Mouse (Mus musculus) right cerebral cortex, adult 2 months (tissue): ENCODE data around the gene Gm2431.
"Not testable (repeated sequence)": the region's sequence is repeated elsewhere in the genome, so short reads cannot be mapped to it uniquely, and the experiment has no call there.

Experiments
- DNase-seq, 2 experiments: peaks; one replicate each; pipeline ENCODE4 v3.0.0; 2021 to 2022; ENCODE audit warnings: low spot score in 2 of 2

The Gm2431 gene

GRCm38 (mm10) chr7:142258254-142258653 lies at the start of gene Gm2431:
Gene Gm2431, minus strand, starts transcription at chr7:142258354.
- DNase-seq = not testable (repeated sequence)

DNA sequence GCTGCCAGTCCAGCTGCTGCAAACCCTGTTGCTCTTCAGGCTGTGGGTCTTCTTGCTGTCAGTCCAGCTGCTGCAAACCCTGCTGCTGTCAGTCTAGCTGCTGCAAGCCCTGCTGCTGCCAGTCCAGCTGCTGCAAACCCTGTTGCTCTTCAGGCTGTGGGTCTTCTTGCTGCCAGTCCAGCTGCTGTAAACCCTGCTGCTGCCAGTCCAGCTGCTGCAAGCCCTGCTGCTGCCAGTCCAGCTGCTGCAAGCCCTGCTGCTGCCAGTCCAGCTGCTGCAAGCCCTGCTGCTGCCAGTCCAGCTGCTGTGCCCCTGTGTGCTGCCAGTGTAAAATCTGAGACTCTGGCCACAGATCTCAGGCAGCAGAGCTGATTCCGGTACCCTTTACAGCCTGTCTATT lies 45.8 kb upstream of the Gm2431 start:
- DNase-seq = not testable (repeated sequence)

- no peak for DNase-seq
Observed at GRCm38 (mm10) chr7:142303249-142303648, 45.1 kb upstream of the Gm2431 start, which contains the start of gene Krtap5-4. Gene Krtap5-4, plus strand, starts transcription at chr7:142303549.

- not testable (repeated sequence) for DNase-seq
Observed at GRCm38 (mm10) chr7:142297018-142297417, 38.9 kb upstream of the Gm2431 start, which contains the start of gene Krtap5-1. Gene Krtap5-1, minus strand, starts transcription at chr7:142297118.

GRCm38 (mm10) chr7:142296108-142296507 lies 38.0 kb upstream of the Gm2431 start:
- not testable (repeated sequence) for DNase-seq

- no peak for DNase-seq
Observed at GRCm38 (mm10) chr7:142295418-142295817, 37.3 kb upstream of the Gm2431 start.

DNA sequence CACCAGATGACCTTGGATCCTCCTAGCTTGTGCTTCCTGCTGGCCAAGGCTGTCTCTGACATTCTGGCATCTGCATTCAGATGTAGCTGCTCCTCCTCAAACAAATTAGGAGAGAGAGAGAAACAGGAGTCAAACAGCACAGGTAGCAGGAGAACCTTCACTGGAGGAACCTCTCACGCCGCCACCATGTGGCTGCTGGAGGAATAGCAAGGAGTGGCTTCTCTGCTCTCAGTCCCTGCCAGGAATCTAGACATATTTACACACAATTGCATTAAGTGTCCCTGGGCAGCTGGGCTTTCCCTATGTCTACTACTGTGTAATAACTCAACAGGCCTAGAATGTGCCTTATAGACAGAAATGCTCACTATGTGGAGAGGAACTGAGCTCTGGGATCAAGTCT lies 35.7 kb upstream of the Gm2431 start:
- peak; percentile 16 to 21 for DNase-seq

DNA sequence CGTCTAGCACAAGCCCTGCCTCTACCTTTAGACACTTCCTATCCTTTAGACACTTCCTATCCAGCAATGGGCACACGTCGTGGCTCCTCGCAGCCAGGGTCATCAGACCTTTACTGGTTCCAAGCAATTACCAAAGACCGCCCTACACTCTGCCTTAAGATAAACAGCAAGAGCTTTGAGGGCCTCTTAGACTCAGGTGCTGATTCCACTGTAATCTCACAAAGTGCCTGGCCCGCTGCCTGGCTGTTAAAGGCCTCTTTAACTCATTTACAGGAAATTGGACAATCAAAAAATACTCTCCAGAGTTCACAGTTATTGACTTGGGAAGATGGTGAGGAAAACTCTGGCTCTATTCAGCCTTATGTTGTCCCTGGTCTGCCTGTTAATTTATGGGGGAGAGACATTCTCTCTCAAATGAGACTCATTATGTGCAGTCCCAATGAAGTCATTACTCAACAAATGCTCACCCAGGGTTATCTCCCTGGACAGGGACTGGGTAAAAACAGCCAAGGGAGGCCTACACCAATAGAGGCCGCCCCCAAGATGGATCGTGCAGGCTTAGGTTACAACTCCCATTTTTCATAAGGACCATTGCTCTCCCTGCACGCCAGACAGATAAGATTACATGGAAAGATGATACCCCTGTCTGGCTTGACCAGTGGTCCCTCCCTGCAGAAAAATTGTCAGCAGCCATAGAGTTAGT lies 27.9 kb upstream of the Gm2431 start:
- DNase-seq = not testable (repeated sequence)

- DNase-seq = peak in 1 of 2 experiments; percentile 16
Observed at GRCm38 (mm10) chr7:142285130-142285835, 27.1 kb upstream of the Gm2431 start.

- peak; percentile 94 to 95 for DNase-seq
Observed at GRCm38 (mm10) chr7:142284615-142285080, 26.5 kb upstream of the Gm2431 start.

DNA sequence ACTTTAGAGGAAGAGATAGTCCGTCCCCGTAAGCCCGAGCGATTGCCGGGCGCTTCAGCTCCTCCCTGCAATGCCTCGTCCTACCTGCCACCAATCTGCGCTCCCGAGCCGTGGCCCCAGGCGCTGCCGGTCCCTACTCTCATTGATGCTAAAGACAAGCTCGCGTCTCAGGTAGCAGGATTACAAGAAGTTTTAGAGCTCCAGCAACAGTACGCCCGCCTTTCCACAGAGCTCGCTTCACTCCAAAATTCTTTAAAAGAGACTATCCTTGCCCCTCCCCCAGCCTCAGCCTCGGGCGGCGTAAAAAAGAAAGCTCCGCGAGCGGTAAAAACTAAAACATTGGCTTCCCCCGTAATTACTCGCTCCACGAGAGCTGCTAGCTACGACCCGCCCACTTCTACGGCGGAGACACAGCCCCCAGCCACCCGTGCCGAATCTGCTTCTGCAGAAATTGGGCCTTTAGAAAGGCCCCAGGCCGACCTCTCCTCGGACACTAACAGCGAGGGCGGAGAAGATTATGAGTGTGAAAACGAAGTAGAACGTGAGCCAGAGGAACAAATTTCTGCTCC lies 26.0 kb upstream of the Gm2431 start:
- peak; percentile 37 to 40 for DNase-seq

DNA sequence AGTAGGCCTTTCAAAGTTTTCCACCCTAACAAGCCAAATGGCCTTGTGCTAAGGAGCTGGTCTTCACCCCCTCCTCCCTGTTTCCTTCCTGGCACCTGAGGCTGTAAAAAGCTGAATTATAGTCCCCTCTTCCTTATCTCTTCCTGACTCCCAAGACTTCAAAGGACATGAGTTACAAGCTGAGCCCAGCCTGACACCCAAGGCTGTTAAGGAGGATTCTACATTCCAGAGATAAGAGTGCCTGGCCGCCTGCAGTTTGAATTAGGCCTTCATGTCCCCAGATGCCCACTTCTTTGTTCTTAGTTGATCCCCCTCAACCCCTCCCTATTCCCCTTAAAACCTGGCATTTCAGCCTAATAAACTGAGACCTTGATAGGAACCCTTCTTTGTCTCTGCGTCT lies 24.7 kb upstream of the Gm2431 start:
- DNase-seq = not testable (repeated sequence)

- not testable (repeated sequence) for DNase-seq
Observed at GRCm38 (mm10) chr7:142279291-142279690, 21.1 kb upstream of the Gm2431 start.

DNA sequence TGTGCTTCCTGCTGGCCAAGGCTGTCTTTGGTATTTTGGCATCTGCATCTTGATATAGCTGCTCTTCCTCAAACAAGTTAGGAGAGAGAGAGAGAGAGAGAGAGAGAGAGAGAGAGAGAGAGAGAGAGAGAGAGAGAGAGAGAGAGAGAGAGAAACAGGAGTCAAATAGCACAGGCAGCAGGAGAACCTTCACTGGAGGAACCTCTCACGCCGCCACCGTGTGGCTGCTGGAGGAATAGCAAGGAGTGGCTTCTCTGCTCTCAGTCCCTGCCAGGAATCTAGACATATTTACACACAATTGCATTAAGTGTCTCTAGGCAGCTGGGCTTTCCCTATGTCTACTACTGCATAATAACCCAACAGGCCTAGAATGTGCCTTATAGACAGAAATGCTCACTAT lies 20.0 kb upstream of the Gm2431 start:
- DNase-seq = peak; percentile 71 to 76

DNA sequence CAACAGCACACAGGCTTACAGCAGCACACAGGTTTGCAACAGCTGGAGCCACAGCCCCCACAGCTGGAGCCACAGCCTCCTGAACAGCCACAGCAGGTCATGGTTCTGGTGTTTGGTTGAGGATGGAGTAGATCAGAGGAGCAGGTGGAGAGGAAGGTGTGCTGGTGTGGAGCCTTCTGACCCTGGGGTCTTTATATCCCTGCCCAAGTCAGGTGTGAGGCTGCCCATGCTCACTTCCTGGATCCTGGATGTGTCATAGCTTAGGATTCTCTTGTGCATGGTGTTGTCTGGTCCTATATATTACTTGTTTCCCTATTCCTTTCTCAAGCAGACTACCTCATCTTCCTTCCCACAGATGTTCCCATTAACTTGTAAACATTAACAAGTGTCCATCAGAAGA lies 16.1 kb upstream of the Gm2431 start, which contains the start of gene Gm4559:
Gm4559 (minus strand) TSS at position 101 of the 400 bp plus-strand sequence.
- not testable (repeated sequence) for DNase-seq

- peak; percentile 52 to 55 for DNase-seq
Observed at GRCm38 (mm10) chr7:142255517-142255916, 2.6 kb downstream of the Gm2431 start.

GRCm38 (mm10) chr7:142249824-142250223 lies 8.3 kb downstream of the Gm2431 start:
- peak; percentile 38 to 61 for DNase-seq

DNA sequence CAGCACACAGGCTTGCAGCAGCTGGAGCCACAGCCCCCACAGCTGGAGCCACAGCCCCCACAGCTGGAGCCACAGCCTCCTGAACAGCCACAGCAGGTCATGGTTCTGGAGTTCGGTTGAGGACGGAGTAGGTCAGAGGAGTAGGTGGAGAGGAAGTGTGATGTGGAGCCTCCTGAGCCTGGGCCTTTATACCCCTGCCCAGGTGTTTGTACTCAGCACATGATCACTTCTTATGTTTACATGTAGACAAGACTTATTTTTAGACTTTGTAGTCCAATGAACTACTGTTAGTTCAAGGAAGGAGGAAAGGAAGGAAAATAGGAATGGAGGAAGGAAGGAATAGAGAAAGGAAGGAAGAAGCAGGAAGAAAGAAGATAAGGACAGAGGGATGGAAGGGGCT lies 17.2 kb downstream of the Gm2431 start, which contains the start of gene Gm40460:
Gm40460 (minus strand) TSS at position 101 of the 400 bp plus-strand sequence.
- DNase-seq = no peak

DNA sequence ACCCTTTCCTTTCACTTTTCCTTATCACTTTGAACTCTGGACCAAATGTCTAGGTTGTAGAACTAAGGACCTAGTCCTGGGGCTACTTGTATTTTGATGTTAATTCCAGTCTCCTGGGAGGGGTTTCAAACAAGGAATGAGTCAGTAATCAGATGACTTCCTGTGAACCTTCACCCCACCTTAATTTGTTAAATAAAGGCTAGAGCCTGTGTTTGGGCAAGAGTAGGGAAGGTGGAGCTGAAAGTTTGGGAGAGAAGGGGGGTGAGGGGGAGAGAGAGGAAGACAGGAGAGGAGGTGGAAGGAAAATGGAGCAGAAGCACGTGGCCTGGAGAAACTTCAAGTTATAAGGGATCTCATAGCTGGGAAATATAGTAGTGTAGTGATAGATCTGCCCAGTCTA lies 26.6 kb downstream of the Gm2431 start:
- DNase-seq = no peak

DNA sequence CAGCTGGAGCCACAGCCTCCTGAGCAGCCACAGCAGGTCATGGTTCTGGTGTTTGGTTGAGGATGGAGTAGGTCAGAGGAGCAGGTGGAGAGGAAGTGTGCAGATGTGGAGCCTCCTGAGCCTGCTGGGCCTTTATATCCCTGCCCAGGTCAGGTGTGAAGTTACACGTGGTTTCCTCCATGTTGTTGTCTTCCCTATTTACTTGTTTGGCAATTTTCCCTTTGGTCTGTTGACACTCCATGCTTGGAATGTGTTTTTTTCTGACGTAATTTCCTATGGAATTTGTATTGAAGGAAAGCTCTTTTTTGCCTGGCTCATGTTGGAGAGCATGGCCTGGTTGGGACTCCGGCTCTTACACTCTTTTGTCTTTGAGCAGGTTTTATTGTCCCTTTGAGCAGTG lies 28.3 kb downstream of the Gm2431 start, which contains the start of gene Krtap5-5:
Krtap5-5 (minus strand) TSS at position 101 of the 400 bp plus-strand sequence.
- DNase-seq = not testable (repeated sequence)

GRCm38 (mm10) chr7:142224518-142224917 lies 33.6 kb downstream of the Gm2431 start:
- no peak for DNase-seq

DNA sequence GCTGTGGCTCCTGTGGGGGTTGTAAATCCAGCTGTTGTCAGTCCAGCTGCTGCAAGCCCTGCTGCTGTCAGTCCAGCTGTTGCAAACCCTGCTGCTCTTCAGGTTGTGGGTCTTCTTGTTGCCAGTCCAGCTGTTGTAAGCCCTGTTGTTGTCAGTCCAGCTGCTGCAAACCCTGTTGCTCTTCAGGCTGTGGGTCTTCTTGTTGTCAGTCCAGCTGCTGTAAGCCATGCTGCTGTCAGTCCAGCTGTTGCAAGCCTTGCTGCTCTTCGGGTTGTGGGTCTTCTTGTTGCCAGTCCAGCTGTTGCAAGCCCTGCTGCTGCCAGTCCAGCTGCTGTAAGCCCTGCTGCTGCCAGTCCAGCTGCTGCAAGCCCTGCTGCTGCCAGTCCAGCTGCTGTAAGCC lies 46.0 kb downstream of the Gm2431 start:
- DNase-seq = not testable (repeated sequence)
